Mouse (Mus musculus): Measurements from ENCODE around the gene Cenpe.

- TF ChIP-seq CTCF (IDR thresholded peaks at IDR 0.05; ENCODE audit: borderline replicate concordance, extremely low read depth, insufficient read depth, insufficient read length) (no peak), POLR2A (IDR thresholded peaks at IDR 0.05; ENCODE audit: borderline replicate concordance, extremely low read depth, insufficient read depth, insufficient read length, poor library complexity, severe bottlenecking) (no peak)
These were observed 60.7 kb downstream of the Cenpe start for GRCm38 (mm10) chr3:135273047-135273446.

Measured in brain, embryonic 14.5 days (tissue).